Mouse (Mus musculus) left cerebral cortex, adult 11 months (tissue): ENCODE measurements around the gene Eef1akmt2.

Source experiments
- DNase-seq: peaks from one replicate; pipeline ENCODE4 v3.0.0; 2022; ENCODE audit warnings: low spot score

Eef1akmt2 gene

GRCm38 (mm10) chr7:132866316-132866715 is 13.8 kb upstream of the Eef1akmt2 start:
- no peak for DNase-seq

- peak; percentile 61 for DNase-seq
Measured at GRCm38 (mm10) chr7:132859042-132859958, 6.8 kb upstream of the Eef1akmt2 start, which contains the start of gene Abraxas2. TSS of gene Abraxas2 (plus strand) at chr7:132859225.

- DNase-seq: no peak
Measured at GRCm38 (mm10) chr7:132858043-132858608, 5.7 kb upstream of the Eef1akmt2 start.

- DNase-seq: no peak
Measured at GRCm38 (mm10) chr7:132856083-132856482, 3.6 kb upstream of the Eef1akmt2 start.

- no peak for DNase-seq
Measured at GRCm38 (mm10) chr7:132853946-132854345, 1.5 kb upstream of the Eef1akmt2 start.

- DNase-seq: no peak
Measured at GRCm38 (mm10) chr7:132853361-132853760, 888 bp upstream of the Eef1akmt2 start.

GRCm38 (mm10) chr7:132843152-132843551 is 9.3 kb downstream of the Eef1akmt2 start:
- DNase-seq: no peak

- no peak for DNase-seq
Measured at GRCm38 (mm10) chr7:132842455-132842854, 10.0 kb downstream of the Eef1akmt2 start.

- DNase-seq: no peak
Measured at GRCm38 (mm10) chr7:132841287-132841686, 11.2 kb downstream of the Eef1akmt2 start.

- DNase-seq: no peak
Measured at GRCm38 (mm10) chr7:132830955-132831354, 21.5 kb downstream of the Eef1akmt2 start.

GRCm38 (mm10) chr7:132824346-132825022 is 28.0 kb downstream of the Eef1akmt2 start:
- DNase-seq: no peak

GRCm38 (mm10) chr7:132823832-132824231 is 28.6 kb downstream of the Eef1akmt2 start:
- DNase-seq: no peak

- no peak for DNase-seq
Measured at GRCm38 (mm10) chr7:132820692-132821091, 31.8 kb downstream of the Eef1akmt2 start.

- DNase-seq: no peak
Measured at GRCm38 (mm10) chr7:132817056-132817455, 35.4 kb downstream of the Eef1akmt2 start.

- no peak for DNase-seq
Measured at GRCm38 (mm10) chr7:132816528-132816927, 35.9 kb downstream of the Eef1akmt2 start.

GRCm38 (mm10) chr7:132815081-132815480 is 37.4 kb downstream of the Eef1akmt2 start:
- no peak for DNase-seq

- no peak for DNase-seq
Measured at GRCm38 (mm10) chr7:132814089-132814450, 38.4 kb downstream of the Eef1akmt2 start.

- DNase-seq: no peak
Measured at GRCm38 (mm10) chr7:132813416-132814088, 38.9 kb downstream of the Eef1akmt2 start, which contains the start of gene Fam53b. TSS of gene Fam53b (minus strand) at chr7:132813886.

- DNase-seq: no peak
Measured at GRCm38 (mm10) chr7:132812619-132813415, 39.7 kb downstream of the Eef1akmt2 start.

GRCm38 (mm10) chr7:132811716-132812618 is 40.5 kb downstream of the Eef1akmt2 start:
- no peak for DNase-seq
